Mouse (Mus musculus): ENCODE data around the gene Pard3b.

The Pard3b gene

GRCm38 (mm10) chr1:61928131-61928761, 289.6 kb downstream of the Pard3b start:
- DNase-seq = no peak

GRCm38 (mm10) chr1:61933574-61933973, 294.9 kb downstream of the Pard3b start:
- no peak for DNase-seq

- no peak for DNase-seq
Observed at GRCm38 (mm10) chr1:61934760-61935159, 296.1 kb downstream of the Pard3b start.

GRCm38 (mm10) chr1:61939882-61940281, 301.3 kb downstream of the Pard3b start:
- no peak for DNase-seq

- DNase-seq = peak; percentile 2
Observed at GRCm38 (mm10) chr1:61961533-61961932, 322.9 kb downstream of the Pard3b start.

GRCm38 (mm10) chr1:61962571-61962970, 323.9 kb downstream of the Pard3b start:
- no peak for DNase-seq

- no peak for DNase-seq
Observed at GRCm38 (mm10) chr1:61967124-61967523, 328.5 kb downstream of the Pard3b start.

GRCm38 (mm10) chr1:61967807-61968206, 329.2 kb downstream of the Pard3b start:
- DNase-seq = no peak

- DNase-seq = no peak
Observed at GRCm38 (mm10) chr1:61997711-61998110, 359.1 kb downstream of the Pard3b start.

- DNase-seq = no peak
Observed at GRCm38 (mm10) chr1:62008811-62009210, 370.2 kb downstream of the Pard3b start.

GRCm38 (mm10) chr1:62011712-62012111, 373.1 kb downstream of the Pard3b start:
- no peak for DNase-seq

GRCm38 (mm10) chr1:62016536-62017300, 378.1 kb downstream of the Pard3b start:
- DNase-seq = no peak

- DNase-seq = no peak
Observed at GRCm38 (mm10) chr1:62018276-62018675, 379.7 kb downstream of the Pard3b start.

- DNase-seq = no peak
Observed at GRCm38 (mm10) chr1:62019743-62020142, 381.1 kb downstream of the Pard3b start.

- no peak for DNase-seq
Observed at GRCm38 (mm10) chr1:62041718-62042117, 403.1 kb downstream of the Pard3b start.

- DNase-seq = no peak
Observed at GRCm38 (mm10) chr1:62048592-62048991, 410.0 kb downstream of the Pard3b start.

- DNase-seq = no peak
Observed at GRCm38 (mm10) chr1:62051186-62051825, 412.7 kb downstream of the Pard3b start.

- peak; percentile 2 for DNase-seq
Observed at GRCm38 (mm10) chr1:62053167-62053638, 414.6 kb downstream of the Pard3b start.

- DNase-seq = no peak
Observed at GRCm38 (mm10) chr1:62055280-62055679, 416.7 kb downstream of the Pard3b start.

GRCm38 (mm10) chr1:62070617-62071016, 432.0 kb downstream of the Pard3b start:
- DNase-seq = no peak

GRCm38 (mm10) chr1:62071139-62071538, 432.5 kb downstream of the Pard3b start:
- DNase-seq = no peak

- DNase-seq = no peak
Observed at GRCm38 (mm10) chr1:62076171-62076570, 437.5 kb downstream of the Pard3b start.

GRCm38 (mm10) chr1:62081129-62081528, 442.5 kb downstream of the Pard3b start:
- DNase-seq = no peak

- DNase-seq = no peak
Observed at GRCm38 (mm10) chr1:62085995-62086394, 447.4 kb downstream of the Pard3b start.

All from cerebellum, adult 11 months (tissue).